Mouse (Mus musculus): ENCODE results near the gene Fam102a.

The Fam102a gene

DNA sequence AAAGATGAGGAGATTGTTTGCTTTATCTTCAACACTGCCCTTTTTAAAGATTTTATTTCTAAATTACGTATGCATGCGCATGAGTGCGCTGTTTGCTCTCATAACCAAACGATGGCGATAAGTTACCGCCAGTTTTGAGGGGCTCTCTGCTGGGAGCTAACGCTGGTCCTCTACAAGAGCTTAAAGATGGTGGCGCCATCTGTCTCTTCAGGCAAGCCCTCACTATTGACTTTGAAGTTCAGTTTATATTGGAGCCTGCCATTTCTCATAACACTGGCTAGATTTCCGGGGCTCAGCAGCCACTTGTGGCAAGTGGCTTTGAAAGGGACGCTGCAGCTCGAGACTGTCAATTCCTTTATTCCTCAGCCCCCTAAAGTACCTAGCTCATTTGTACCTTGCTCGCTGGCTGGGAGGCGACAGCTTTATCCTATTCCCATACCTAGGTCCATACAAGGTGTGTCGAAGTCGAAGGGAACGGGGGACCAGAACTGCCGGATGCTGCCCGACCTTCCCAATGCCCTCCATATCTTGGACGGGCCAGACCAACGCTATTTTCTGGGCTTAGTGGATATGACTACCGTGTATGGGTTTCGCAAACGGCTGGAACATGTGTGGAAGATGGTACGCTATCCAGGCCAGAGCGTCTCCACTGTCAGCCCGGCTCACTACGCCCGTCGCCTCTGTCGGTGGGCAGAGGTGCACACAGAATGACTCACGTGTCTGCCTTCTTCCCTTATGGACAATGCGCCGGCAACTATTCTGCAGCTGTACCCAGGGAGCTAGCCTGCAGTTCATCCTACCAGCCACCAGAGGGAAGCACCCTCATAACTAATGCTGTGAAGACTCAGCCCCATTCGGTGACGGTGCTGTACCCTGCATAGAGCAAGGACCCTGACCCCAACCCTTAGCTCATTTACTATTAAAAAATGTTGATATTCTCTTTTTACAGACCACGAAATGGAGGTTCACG is 48.0 kb downstream of the Fam102a start:
- peak; percentile 89 for DNase-seq

DNA sequence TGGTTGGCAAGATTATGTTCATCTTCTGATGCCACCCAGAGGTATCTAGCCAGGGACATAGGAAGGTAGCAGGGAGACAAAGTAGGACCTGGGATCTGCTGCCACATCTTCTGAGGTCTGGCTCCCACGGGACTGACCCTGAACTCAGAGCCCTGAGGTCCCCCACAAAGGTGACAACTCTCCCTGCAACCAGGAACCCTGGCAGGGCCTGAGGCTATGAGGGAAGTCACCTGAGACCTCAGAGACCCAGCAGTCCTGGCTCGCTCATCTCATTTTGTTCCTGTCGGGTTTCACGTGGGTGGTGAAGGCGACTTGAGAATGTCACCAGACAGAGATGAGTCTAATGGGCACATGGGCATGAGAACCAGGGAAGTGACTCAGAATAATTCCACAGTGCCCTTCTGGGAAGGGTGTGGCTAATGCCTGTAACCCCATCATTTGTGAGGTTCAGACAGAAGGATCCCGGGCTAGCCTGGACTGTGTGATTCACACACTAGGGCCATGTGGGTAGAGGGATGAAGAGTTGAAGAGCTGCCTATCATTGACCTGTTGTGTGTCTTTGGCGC is 50.1 kb downstream of the Fam102a start:
- DNase-seq, result no peak

DNA sequence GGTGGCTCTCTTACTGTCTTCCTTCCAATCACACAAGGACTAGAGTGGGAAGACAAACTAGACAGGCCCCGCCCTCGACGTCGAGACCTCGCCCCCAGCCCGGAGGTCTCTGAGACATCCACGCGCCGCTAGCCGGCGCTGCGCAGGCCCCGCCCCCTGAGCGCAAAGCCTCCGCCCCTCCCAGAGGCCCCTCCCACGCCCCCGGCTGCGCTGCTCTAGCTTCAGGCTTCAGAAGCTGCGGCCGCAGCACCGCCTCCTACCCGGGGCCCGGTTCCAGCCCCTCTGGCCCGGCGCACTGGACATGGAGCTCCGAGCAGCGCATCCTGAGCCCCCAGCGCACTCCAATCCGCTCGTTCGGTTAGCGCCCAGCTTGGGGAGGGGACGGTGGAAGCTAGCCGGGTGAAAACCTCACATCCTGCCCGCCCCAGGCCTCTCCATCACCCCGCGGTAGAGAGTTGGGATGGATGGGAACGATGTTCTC is 51.8 kb downstream of the Fam102a start, which contains the start of gene St6galnac4:
Gene St6galnac4, plus strand, starts transcription at position 225 of the 481 bp plus-strand sequence.
- peak; percentile 83 for DNase-seq

DNA sequence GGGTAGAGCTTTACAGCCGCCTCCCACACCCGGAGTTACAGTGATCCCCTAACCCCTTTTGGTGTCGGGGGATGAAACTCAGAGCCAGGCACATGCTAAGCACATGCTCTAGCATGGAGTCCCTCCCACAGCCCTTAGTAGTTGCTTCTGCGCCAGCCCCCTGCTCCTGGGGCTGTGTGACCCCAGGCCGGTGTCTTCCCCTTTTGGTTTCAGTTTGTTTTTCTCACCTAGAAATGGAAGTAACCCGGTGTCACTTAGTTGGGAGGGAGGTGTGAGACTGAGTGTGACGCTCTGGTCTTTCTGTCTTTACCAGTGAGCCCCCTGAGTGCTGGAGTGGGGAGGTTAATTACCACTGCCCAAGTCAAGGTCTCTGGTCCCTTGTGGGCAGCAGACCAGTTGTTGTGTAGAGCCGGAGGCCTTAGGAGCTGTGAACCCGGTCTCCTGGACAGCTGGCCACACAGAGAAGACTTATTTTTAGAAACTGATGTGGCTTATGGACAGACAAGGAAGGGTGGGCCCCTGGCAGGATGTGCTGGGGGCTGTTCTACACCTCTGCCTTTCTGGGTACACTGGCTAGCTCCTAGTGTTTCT is 52.7 kb downstream of the Fam102a start:
- no peak for DNase-seq

DNA sequence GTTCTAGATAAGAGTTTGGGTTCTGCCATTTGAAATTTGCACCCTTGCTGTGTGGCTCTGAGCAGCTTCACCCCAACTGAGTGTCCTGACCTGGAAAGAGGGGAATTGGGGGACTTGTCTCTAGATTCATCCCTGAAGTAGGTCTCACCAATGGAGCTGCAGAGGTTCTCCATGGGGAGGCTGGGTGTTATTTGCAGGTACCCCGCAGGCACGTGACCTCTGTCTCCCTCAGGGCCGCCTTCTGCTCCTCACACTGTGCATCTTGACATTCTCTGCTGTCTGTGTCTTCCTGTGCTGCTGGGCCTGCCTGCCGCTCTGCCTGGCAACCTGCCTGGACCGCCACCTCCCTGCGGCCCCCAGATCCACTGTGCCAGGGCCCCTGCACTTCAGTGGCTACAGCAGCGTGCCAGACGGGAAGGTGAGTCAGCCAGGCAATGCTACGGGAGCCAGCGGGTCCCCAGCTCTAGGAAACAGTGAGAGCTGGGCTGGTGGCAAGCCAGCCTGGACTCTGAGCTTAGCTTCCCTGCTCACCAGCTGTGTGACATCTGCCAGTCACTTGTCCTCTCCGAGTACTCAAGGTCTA is 54.2 kb downstream of the Fam102a start:
- no peak for DNase-seq

DNA sequence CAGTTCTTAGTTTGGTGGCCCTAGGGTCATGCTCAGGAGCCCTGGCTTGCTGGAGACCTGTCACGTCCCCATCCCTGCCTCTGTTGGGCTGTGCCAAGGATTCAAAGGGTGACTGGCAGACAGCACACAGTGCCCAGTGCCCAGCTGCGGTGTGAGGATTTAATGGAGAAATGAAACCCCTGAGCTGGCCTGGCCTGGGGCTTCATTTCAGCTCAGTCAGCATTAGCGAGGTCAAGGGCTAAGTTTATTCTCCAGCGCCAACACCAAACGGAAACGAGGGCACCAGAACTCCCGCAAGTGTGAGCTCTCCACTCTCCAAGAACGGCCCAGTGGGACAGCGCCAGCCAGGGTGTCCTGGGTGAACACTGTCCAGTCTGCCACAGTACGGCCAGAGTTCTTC is 55.1 kb downstream of the Fam102a start:
- DNase-seq, result no peak

DNA sequence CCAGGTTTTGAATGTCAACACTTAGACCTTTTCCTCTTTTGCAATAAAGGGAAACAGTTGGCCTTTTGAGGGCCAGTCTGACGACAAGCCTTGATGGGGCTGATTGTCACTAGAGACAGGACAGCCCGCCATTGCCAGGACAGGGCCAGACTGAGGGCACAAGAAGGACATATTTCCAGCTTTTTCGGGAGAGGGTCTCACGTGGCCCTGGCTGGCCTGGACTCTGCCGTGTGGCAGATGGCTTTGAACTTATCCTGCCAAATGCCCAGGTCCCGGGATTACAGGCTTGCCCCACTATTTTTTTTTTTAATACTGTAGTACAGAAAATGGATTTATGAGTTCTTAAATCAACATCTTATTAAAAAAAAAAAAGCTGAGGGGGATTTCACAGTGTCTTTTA is 56.1 kb downstream of the Fam102a start:
- DNase-seq, result no peak

DNA sequence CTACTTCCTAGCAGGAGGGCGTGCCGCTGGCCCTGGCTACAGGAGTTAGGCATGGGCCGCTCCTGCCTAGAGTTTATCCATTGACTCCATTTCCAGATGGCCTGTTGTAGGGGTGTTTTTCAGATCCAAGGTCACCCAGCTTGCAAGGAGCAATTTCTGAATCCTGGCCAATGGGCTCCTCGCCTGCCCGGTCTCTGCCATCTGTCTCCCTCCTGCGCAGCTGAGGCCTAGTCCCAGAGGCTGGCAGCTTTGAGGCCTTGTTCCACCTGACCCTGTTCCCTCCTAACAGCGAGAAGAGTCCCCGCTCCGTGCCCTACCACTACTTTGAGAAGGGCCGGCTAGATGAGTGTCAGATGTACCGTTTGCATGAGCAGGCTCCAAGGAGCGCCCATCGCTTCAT is 61.6 kb downstream of the Fam102a start:
- DNase-seq, result no peak

DNA sequence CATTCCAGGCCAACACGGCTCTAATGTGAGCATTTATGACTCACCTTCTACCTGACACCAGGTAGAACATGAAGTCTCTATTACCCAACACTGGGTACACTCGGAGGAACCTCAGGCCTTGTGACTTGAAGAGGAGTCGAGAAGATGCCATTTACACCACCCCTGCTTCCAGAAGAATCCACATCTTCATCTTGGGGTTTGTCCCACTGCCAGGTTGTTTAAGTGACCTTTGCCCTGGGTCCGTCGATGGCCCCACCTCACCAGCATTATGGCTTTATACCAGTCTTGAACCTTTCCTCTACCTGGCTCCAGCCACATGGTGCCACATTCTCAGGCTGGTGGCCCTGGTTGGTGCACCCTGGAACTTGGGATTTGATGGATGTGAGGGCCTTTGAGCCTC is 62.1 kb downstream of the Fam102a start:
- no peak for DNase-seq

DNA sequence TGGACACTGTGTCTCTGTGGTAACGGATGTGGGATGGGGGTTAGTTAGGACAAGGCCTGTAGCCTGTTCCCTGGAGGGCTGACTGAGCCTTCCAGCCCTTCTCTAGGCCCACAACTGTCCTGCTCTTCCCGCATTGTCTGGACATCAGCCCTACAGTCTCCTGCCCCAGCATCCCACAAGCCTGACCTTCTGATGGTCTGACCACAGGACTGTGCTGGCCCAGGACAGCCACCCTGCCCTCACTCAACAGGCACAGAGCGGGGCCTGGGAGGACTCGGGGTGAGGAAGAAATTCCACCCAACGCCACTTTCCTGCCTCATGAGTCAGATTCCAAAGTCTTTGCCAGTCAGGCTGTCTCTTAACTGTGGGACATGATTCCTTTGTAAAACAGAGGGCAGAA is 62.6 kb downstream of the Fam102a start:
- no peak for DNase-seq

DNA sequence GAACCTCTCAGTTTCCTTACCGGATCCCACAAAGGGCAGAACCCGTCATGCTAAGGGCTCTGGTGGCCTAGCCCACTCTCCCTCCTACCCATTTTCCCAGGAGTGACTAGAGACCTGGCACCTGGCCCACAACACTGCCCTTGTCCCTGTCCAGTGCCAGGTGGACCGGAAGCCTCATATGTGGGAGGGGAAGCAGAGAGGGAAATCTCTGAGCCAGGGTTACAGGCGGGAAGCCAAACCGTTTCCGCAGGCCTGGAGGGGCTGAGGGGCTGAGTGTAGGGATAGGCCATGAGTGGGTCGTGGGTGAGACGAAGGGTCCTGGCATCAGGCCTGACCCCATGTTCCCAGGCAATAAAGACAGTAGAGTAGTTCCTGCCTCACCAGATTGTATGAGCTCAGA is 63.4 kb downstream of the Fam102a start:
- no peak for DNase-seq

DNA sequence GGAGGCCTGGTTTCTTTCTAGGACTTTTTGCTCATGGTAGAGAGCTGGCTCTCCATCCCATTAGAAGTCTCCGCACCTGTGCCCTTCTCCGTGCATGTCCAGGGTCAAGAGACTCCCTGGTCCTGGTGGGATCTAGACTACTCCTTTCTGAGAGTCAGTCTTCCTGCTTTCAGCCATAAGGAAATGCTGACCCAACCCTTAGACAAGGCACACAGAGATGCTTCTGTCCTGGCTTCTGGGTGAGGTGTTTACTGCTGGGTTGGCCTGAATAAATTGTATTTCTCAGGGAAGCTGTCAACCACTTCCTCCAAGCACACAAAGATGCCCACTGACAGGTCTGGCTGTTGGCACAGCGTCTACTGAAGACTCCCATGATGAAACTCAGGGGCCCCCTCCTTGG is 64.3 kb downstream of the Fam102a start, which contains the start of gene St6galnac6:
Gene St6galnac6, plus strand, starts transcription at position 301 of the 400 bp plus-strand sequence.
- no peak for DNase-seq

DNA sequence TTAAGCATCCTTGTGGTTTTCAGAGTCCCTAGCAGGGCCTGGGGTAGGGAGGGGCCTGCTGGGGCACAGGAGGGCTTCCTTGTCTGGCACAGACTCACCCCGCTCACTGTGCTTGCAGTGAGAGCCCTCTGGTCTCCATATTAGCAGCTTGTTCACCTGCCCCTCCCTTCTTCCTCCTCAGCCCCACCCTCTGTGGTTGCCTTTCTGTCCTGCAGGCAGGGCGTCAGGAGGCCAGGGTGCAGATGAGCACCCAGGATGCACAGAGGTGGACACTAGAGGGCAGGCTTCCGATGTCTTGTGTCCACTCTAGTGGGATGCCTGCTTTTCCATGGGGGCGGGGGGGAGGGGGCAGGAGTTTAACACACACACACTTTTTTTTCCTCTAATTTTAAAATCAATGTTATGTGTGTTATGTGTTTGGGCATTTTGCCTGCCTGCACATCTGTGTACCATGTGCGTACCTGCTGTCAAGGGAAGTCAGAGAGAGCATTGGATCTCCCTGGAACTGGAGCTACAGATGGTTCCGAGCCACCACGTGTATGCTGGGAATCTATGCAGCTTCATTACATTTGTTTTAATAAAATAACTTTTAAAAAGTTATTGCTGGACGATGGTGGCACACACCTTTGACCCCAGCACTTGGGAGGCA is 66.4 kb downstream of the Fam102a start:
- DNase-seq, result no peak

DNA sequence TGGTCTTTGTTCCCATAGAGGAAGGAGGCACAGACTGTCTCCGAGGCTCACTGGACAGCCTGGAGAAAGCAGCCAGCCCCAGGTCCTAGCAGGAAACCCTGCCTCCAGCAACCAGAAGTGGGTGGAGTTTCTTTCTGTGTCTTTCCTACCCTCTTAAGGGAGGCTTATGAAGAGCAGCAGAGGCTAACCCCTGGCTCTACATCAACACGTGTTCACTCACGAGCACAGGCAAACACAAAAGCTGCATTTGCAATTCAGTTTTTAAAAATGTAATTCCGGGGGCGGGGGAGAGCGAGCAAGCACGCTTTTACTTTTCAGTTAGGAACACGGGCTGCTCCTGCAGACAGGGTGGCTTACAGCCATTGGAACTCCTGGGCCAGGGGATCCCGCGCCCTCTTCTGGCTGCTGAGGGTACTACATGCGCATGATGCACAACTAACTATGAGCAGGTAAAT is 67.5 kb downstream of the Fam102a start:
- peak; percentile 93 for DNase-seq

DNA sequence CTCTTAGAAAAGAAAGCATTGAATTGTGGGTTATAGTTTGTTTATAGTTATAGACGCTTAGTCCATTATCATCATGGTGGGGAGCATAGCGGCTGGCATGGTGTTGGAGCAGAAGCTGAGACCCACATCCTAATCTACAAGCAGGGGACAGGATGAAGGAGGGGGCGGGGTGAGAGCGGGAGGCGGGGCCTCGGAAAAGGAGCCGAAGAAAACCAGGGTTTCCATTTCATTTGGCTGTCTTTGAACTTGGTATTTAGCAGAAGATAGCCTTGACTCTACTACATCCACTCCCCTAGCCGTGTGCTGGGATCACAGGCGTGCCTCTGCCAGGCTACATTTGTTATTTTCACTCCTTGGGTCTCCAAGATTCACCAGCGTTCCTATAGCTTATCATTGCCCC is 69.5 kb downstream of the Fam102a start:
- DNase-seq, result no peak

DNA sequence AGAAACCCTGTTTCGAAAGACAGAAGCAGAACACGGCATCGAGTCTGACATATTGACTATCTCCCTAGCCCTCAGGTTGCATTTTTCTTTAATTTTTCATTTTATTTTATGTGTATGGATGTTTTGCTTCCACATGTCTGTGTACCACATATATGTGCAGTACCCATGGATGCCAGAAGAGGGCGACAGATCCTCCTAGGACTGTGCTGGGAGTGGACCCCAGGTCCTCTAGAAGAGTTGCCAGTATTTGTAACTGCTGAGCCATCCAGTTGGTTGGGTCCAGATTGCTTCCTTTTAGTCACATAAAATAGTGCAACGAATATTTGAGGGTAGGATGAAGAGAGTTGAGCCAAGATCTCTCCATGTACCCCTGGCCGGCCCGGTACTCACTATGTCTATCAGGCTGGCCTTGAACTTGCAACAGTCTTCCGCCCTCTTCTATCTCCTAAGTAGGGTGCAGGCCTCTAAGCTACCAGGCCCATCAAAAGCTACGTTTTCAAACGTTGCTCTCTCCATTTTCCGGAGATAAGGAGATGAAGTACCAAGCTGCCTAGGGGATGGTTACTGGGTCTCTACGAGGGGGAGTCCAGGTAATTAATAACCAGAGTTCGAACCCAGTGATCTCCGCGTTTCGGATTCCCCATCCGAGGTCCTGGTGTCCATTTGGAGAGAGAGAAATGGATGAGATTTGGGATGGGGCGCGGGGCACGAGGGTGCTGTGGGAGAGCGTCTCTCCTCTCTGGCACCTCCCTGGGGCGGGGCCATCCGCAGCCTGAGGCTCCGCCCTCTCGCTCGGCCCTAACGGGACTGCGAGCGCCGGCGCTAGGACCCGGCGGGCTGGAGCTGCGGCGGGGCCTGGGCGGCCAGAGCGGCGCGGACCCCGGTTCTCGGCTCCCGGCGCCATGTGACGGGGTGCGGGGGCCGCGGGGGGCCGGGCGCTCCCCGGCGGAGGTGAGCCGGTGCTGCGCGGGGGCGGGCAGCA is 71.3 kb downstream of the Fam102a start:
- DNase-seq, result peak; percentile 70

DNA sequence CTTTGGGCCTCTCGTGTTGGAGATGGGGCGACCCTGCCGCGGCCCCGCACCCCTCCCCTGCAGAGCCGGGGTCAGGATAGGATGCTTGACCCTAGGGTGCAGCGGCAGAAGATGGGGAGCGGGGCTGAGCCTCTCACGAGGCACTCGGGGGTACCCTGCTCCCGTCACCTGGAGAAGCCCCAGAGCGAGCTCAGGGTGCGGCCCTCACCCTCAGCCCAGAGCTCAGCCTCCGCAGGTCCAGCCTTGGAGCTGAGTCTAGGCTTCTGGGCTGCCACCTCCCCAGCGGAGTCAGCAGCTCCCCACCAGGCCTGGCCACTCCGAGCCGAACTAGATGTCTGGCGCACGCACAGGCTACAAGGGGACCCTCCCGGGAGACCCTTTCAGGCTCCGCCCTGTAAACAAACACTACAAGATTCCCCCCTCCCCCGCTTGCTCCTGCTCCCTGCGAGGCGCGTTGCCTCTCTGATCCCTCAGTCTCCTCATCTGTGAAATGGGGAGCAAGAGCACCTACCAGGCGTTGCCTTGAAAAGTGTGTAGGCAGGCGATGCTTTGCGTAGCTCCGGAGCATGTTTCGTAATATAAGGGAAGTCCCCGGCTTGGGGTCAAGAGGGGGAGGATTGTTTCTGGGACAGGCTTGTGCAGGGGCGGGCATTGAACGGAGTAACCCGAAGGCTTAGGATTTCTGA is 72.3 kb downstream of the Fam102a start:
- no peak for DNase-seq

DNA sequence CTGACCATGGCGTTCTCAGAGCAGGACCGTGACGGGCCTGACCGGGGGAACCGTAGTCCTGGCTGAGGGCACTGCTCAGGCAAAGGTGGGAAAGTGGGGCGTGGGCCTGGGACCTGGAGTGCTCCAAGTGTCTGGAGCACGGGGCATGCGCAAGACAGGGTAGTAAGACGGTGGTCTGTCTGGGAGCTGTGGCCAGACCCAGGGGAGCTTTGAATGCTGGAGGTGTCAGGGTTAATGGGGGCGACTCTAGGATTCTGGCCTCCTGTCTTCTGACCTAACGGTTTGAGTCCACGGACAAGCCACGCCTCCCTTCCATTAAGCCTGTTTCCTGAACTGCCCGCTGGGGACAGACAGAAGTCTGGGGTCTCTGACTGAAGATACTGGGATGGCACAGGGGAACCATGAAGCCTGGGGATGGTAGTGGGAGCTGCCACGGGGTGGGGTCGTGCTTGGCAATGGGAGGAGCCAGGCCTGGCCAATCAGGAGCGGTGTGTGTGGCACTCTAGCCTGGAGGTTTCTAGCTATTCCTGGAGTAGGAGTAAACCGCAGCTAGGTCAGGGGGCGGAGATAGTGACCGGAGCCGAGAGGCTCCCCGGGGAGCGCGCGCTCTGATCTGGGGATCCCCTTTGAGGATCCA is 73.1 kb downstream of the Fam102a start:
- peak; percentile 58 for DNase-seq

DNA sequence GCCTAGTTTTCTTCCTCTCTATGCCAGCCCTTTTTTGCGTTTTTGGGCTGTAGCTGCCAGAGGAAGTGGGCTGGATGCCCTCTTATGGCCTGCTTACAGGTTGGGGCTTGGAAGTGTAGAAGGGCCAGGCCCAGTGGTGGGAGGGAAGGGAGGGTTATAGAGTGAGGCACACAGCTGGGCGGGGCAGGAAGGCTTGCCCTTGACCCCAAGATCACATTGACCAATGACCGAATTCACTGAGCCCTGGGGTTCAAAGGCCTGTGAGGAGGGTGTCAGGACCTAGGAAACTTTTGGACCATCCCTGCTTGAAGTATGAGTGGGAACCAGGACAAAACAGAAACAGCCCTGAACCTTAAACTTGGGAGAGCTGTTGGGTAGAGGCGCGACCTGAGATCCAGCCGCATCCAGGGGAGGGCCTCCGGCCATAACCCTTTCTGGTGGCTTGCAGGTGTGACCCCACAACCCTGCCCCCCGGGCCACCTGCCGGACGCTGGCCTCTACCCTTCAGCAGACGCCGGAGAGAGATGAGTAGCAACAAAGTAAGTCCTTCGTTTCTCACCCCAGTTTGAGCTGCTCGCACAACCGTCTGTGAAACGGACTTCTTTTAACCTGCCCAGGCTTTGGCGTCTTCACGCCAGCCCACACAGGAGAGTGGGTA is 73.8 kb downstream of the Fam102a start:
- no peak for DNase-seq

Measured in kidney, adult 9 months (tissue).